Mouse (Mus musculus) hindbrain, embryonic 12.5 days (tissue): ENCODE measurements around the gene Cntnap2. TPM values are rescaled to one million over a fixed set of nuclear protein-coding genes. Genes with fewer than 3 reads are reported as not detected.
"Not testable (repeated sequence)": the region's sequence is repeated elsewhere in the genome, so short reads cannot be mapped to it uniquely, and the experiment has no call there.

Source experiments
- ATAC-seq: fragments of 200-750 bp; cut with Nextera tagmentation; 2 replicates; pipeline ENCODE4 v1.8.0; 2017; ENCODE audit warnings: moderate TSS enrichment; ENCODE audit not compliant: low FRiP score
- H3K27ac ChIP-seq: fragments of 300-500 bp; sonication (generic); 2 replicates; pipeline ENCODE4 v1.5.1; 2016; ENCODE audit warnings: mild to moderate bottlenecking
- H3K27me3 ChIP-seq: fragments of 300-500 bp; sonication (generic); 2 replicates; pipeline ENCODE4 v1.6.1; 2016; ENCODE audit warnings: mild to moderate bottlenecking
- H3K36me3 ChIP-seq: fragments of 300-500 bp; sonication (generic); 2 replicates; pipeline ENCODE4 v1.6.1; 2016; ENCODE audit warnings: mild to moderate bottlenecking
- H3K4me1 ChIP-seq: fragments of 300-500 bp; sonication (generic); 2 replicates; pipeline ENCODE4 v1.6.1; 2016
- H3K4me2 ChIP-seq: fragments of 300-500 bp; sonication (generic); replicated peaks from 2 replicates; pipeline ENCODE4 v1.6.1; 2016; ENCODE audit warnings: mild to moderate bottlenecking
- H3K4me3 ChIP-seq: fragments of 300-500 bp; sonication (generic); 2 replicates; pipeline ENCODE4 v1.5.1; 2016; ENCODE audit warnings: mild to moderate bottlenecking
- H3K9ac ChIP-seq: fragments of 300-500 bp; sonication (generic); 2 replicates; pipeline ENCODE4 v1.6.1; 2016; ENCODE audit warnings: mild to moderate bottlenecking, moderate library complexity
- H3K9me3 ChIP-seq: fragments of 300-500 bp; sonication (generic); replicated peaks from 2 replicates; pipeline ENCODE4 v1.6.1; 2016; ENCODE audit warnings: mild to moderate bottlenecking
- WGBS: fragments of 180-500 bp; shearing (Covaris S2); methylation state at CpG from one replicate; pipeline ENCODE4 v1.1.7; 2016; 5-methylcytosine and 5-hydroxymethylcytosine counted together
- polyA plus RNA-seq: library from polyadenylated mRNA; unstranded; fragments of >200 nt; fragmentation: Nextera tagmentation; extraction: Ambion mirVana; gene quantifications from 2 replicates; pipeline ENCODE4 v1.2.1, GENCODE M21; 2016

Gene Cntnap2
- polyA plus RNA-seq, 1 experiment from 2014 or later = 25.7 TPM

DNA sequence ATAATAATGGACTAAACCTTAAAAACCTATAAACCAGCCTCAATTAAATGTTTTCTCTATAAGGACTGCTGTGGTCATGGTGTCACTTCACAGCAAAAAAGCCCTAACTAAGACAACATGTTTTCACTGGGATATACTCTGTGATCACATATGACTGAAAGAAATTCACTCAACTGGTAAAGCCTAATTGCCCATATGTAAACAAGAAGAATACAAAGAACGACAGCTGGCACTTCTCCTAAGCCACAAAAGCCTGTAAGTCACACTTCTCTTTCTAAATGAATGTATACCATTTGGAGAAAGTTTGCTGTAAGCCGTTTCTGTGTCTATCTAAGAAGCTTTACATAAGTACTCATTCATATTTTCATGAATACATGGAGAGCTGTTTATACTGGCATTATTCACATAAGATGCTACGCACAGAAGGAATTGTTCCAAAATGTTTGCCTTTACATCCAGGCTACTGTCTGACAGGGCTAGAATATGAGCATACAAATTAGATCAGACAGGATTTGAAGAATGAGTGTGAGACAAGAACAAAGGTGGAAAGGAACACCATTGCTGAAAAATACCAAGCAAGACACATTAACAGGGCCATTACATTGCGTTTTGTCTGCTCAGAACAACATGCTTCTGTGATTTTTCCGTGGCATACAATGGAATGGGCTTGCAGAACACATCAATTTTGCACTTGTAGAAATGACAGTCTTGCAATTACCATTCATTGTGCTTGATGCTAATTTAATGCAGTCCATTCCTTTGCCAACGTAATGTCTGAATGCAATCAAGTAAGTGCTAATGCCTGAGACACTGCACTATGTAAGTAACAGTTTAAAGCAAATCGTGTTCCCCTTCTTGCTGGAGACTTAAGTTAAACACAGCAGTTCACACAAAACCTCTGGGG lies 1991.4 kb downstream of the Cntnap2 start:
- peak; percentile 26; the same call in 1 of the 2 replicates for ATAC-seq
- Histone ChIP-seq H3K9ac (no peak overlapping the region), H3K27ac (no peak overlapping the region), H3K27me3 (no peaks in the 10 kb centered on the region), H3K36me3 (no peaks in the 10 kb centered on the region), H3K4me2 (no peak overlapping the region), H3K9me3 (no peaks in the 10 kb centered on the region), H3K4me3 (no peak overlapping the region), H3K4me1 (0 out of 2 replicates have a peak, but pooled peaks cover 3% of the 10 kb centered on the region)
- 57% methylated on average over 7 of the region's 7 CpGs for WGBS

- Histone ChIP-seq H3K4me1 (no peaks in the 10 kb centered on the region), H3K4me2 (no peak overlapping the region), H3K9ac (no peak overlapping the region), H3K9me3 (no peaks in the 10 kb centered on the region), H3K36me3 (no peaks in the 10 kb centered on the region), H3K27ac (no peak overlapping the region), H3K4me3 (no peak overlapping the region), H3K27me3 (no peaks in the 10 kb centered on the region)
- WGBS = 87% methylated on average over 3 of the region's 3 CpGs
- ATAC-seq = no peak
These were observed 2002.2 kb downstream of the Cntnap2 start for GRCm38 (mm10) chr6:47061341-47061740.

DNA sequence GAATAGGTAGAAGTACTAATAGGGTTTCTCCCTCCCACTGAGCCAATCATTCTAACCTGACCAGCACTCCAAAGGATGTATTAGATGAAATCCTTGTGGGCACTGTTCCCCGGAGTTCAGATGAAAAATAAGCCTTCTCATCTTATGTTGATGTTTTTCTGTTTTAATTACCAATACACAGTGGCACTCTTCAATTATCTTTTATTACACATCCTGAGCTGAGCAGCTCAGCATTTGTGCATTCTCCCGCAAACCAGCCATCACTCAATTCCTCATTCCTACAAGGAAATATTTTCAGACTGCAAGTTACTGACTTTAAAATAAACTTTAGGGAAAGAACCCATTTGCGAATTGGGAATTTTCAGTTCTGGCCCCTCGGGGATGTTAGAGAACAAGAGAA lies 2030.8 kb downstream of the Cntnap2 start:
- Histone ChIP-seq H3K4me2 (no peak overlapping the region), H3K9ac (no peak overlapping the region), H3K27me3 (no peaks in the 10 kb centered on the region), H3K27ac (no peak overlapping the region), H3K4me1 (no peaks in the 10 kb centered on the region), H3K4me3 (no peak overlapping the region), H3K9me3 (no peaks in the 10 kb centered on the region), H3K36me3 (no peaks in the 10 kb centered on the region)
- no peak for ATAC-seq
- WGBS = 75% methylated on average over 4 of the region's 4 CpGs

GRCm38 (mm10) chr6:47104951-47105350 lies 2045.8 kb downstream of the Cntnap2 start:
- Histone ChIP-seq H3K27ac (no peak overlapping the region), H3K27me3 (no peaks in the 10 kb centered on the region), H3K4me3 (no peak overlapping the region), H3K36me3 (no peaks in the 10 kb centered on the region), H3K4me2 (no peak overlapping the region), H3K9me3 (no peaks in the 10 kb centered on the region), H3K9ac (no peak overlapping the region), H3K4me1 (no peaks in the 10 kb centered on the region)
- WGBS = 74% methylated on average over 1 of the region's 1 CpGs
- no peak for ATAC-seq

GRCm38 (mm10) chr6:47109582-47110220 lies 2050.5 kb downstream of the Cntnap2 start:
- H3K4me3 ChIP-seq = no peak overlapping the region
- no peaks in the 10 kb centered on the region for H3K36me3 ChIP-seq
- H3K27ac ChIP-seq = no peak overlapping the region
- no peak overlapping the region for H3K4me2 ChIP-seq
- H3K27me3 ChIP-seq = no peaks in the 10 kb centered on the region
- ATAC-seq = 0 out of 2 replicates have a peak, but pooled peaks have one; percentile 43
- WGBS = 35% methylated on average over 6 of the region's 6 CpGs
- no peak overlapping the region for H3K9ac ChIP-seq
- H3K4me1 ChIP-seq = no peaks in the 10 kb centered on the region
- H3K9me3 ChIP-seq = no peaks in the 10 kb centered on the region

- H3K9me3 ChIP-seq, H3K27ac ChIP-seq, H3K9ac ChIP-seq, H3K4me3 ChIP-seq, H3K27me3 ChIP-seq, H3K4me2 ChIP-seq, H3K36me3 ChIP-seq, H3K4me1 ChIP-seq, ATAC-seq: not testable (repeated sequence)
- no CpG with 5 or more reads among the region's 1 CpGs for WGBS
These were observed 2074.9 kb downstream of the Cntnap2 start for GRCm38 (mm10) chr6:47134063-47134462.

DNA sequence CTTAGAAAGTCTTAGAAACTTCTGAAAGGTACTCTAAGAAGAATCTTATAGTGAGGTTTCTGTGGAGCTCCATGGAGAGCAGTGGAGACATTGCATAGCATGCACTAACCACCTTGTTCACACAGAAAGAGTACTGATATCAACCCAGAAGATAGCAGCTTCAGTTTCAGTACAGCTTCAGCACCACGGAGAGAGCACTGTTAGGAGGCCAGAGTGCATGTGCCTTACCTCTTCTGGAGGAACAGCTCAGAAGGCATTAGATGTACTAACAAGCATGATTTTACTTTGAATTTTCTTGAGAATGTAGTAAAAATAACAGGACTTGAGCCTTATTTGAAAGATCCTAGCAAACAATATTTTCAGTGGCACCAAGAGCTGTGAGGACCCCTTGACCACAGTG lies 2093.9 kb downstream of the Cntnap2 start:
- not testable (repeated sequence) for H3K4me2 ChIP-seq, ATAC-seq, H3K4me1 ChIP-seq, H3K27ac ChIP-seq, H3K9me3 ChIP-seq, H3K36me3 ChIP-seq, H3K9ac ChIP-seq, H3K27me3 ChIP-seq, H3K4me3 ChIP-seq
- no CpG with 5 or more reads among the region's 1 CpGs for WGBS

GRCm38 (mm10) chr6:47174580-47175294 lies 2115.6 kb downstream of the Cntnap2 start:
- H3K36me3 ChIP-seq, H3K9me3 ChIP-seq, H3K9ac ChIP-seq, H3K27me3 ChIP-seq, H3K27ac ChIP-seq, H3K4me3 ChIP-seq, H3K4me1 ChIP-seq, ATAC-seq, H3K4me2 ChIP-seq: not testable (repeated sequence)
- WGBS = 37% methylated on average over 8 of the region's 8 CpGs

- not testable (repeated sequence) for H3K36me3 ChIP-seq, H3K9ac ChIP-seq, H3K27me3 ChIP-seq, H3K27ac ChIP-seq, H3K4me1 ChIP-seq, H3K9me3 ChIP-seq, H3K4me3 ChIP-seq
- peak overlapping the region; percentile 37 for H3K4me2 ChIP-seq
- peak; percentile 85 for ATAC-seq
- WGBS = 21% methylated on average over 10 of the region's 10 CpGs
These were observed 2116.4 kb downstream of the Cntnap2 start for GRCm38 (mm10) chr6:47175356-47176156.

- peak overlapping the region; percentile 37 for H3K4me2 ChIP-seq
- not testable (repeated sequence) for H3K4me1 ChIP-seq, H3K9ac ChIP-seq, H3K4me3 ChIP-seq, H3K27ac ChIP-seq, H3K27me3 ChIP-seq, H3K36me3 ChIP-seq, H3K9me3 ChIP-seq
- WGBS = 46% methylated on average over 3 of the region's 3 CpGs
- peak; percentile 72 for ATAC-seq
These were observed 2117.0 kb downstream of the Cntnap2 start for GRCm38 (mm10) chr6:47176157-47176555.

DNA sequence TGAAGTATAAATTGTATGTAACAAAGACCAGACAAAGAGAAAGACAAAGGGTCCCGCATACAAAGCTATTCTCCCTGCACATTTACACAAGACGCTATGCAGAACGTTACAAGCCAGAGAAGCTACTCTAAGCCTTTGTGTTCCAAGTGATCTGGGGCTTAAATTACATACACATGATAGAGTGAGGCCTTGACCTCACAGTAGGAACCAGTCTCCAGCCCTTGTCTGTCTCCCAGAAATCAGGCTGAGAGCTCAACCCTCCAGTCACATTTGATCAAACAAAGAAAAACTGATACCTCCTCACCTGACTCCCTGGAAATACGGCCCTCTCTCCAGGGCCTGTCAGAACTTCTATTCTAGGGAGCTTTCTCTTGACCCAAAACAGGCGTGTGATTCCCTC lies 2122.2 kb downstream of the Cntnap2 start:
- 39% methylated on average over 5 of the region's 5 CpGs for WGBS
- H3K9me3 ChIP-seq = not testable (repeated sequence)

GRCm38 (mm10) chr6:47182252-47182651 lies 2123.1 kb downstream of the Cntnap2 start:
- WGBS = 68% methylated on average over 2 of the region's 2 CpGs

More for the DNA sequence above, 2122.2 kb downstream of the Cntnap2 start:
- H3K4me1 ChIP-seq, H3K27ac ChIP-seq, ATAC-seq, H3K27me3 ChIP-seq, H3K4me2 ChIP-seq, H3K4me3 ChIP-seq, H3K36me3 ChIP-seq, H3K9ac ChIP-seq: not testable (repeated sequence)

More at GRCm38 (mm10) chr6:47182252-47182651, 2123.1 kb downstream of the Cntnap2 start:
- Histone ChIP-seq H3K4me1 (no peaks in the 10 kb centered on the region), H3K4me3 (no peak overlapping the region), H3K4me2 (no peak overlapping the region), H3K9ac (no peak overlapping the region), H3K9me3 (no peaks in the 10 kb centered on the region), H3K27ac (no peak overlapping the region), H3K36me3 (no peaks in the 10 kb centered on the region), H3K27me3 (no peaks in the 10 kb centered on the region)
- ATAC-seq = no peak
